Mouse (Mus musculus): ENCODE measurements around the gene Rlim.

Gene Rlim

GRCm38 (mm10) chrX:103981169-103981689 is at the start of gene Rlim:
Rlim (minus strand) TSS chrX:103981284.
- peak; percentile 87 to 88 for DNase-seq (ENCODE audit: low read depth in 1 of 2, low spot score in 2 of 2)

- DNase-seq (ENCODE audit: low read depth in 1 of 2, low spot score in 2 of 2): no peak
Measured at GRCm38 (mm10) chrX:104017196-104017595, 36.1 kb upstream of the Rlim start.

GRCm38 (mm10) chrX:104015048-104015447 is 34.0 kb upstream of the Rlim start:
- no peak for DNase-seq (ENCODE audit: low read depth in 1 of 2, low spot score in 2 of 2)

GRCm38 (mm10) chrX:104013318-104013811 is 32.3 kb upstream of the Rlim start:
- no peak for DNase-seq (ENCODE audit: low read depth in 1 of 2, low spot score in 2 of 2)

GRCm38 (mm10) chrX:103994741-103995140 is 13.7 kb upstream of the Rlim start:
- no peak for DNase-seq (ENCODE audit: low read depth in 1 of 2, low spot score in 2 of 2)

- no peak for DNase-seq (ENCODE audit: low read depth in 1 of 2, low spot score in 2 of 2)
Measured at GRCm38 (mm10) chrX:103993864-103994263, 12.8 kb upstream of the Rlim start.

GRCm38 (mm10) chrX:103991702-103992101 is 10.6 kb upstream of the Rlim start:
- DNase-seq (ENCODE audit: low read depth in 1 of 2, low spot score in 2 of 2): no peak

GRCm38 (mm10) chrX:103990392-103990791 is 9.3 kb upstream of the Rlim start:
- no peak for DNase-seq (ENCODE audit: low read depth in 1 of 2, low spot score in 2 of 2)

- DNase-seq (ENCODE audit: low read depth in 1 of 2, low spot score in 2 of 2): no peak
Measured at GRCm38 (mm10) chrX:103987215-103987964, 6.3 kb upstream of the Rlim start.

- DNase-seq (ENCODE audit: low read depth in 1 of 2, low spot score in 2 of 2): no peak
Measured at GRCm38 (mm10) chrX:103986159-103986558, 5.1 kb upstream of the Rlim start.

- DNase-seq (ENCODE audit: low read depth in 1 of 2, low spot score in 2 of 2): no peak
Measured at GRCm38 (mm10) chrX:103984992-103985391, 3.9 kb upstream of the Rlim start.

GRCm38 (mm10) chrX:103981806-103982205 is 722 bp upstream of the Rlim start:
- DNase-seq (ENCODE audit: low read depth in 1 of 2, low spot score in 2 of 2): no peak

GRCm38 (mm10) chrX:103980590-103981168 is 405 bp downstream of the Rlim start:
- DNase-seq (ENCODE audit: low read depth in 1 of 2, low spot score in 2 of 2): peak; percentile 1 to 56

GRCm38 (mm10) chrX:103980036-103980435 is 1.0 kb downstream of the Rlim start:
- DNase-seq (ENCODE audit: low read depth in 1 of 2, low spot score in 2 of 2): no peak

GRCm38 (mm10) chrX:103939701-103940100 is 41.4 kb downstream of the Rlim start:
- DNase-seq (ENCODE audit: low read depth in 1 of 2, low spot score in 2 of 2): no peak

- no peak for DNase-seq (ENCODE audit: low read depth in 1 of 2, low spot score in 2 of 2)
Measured at GRCm38 (mm10) chrX:103937333-103937732, 43.8 kb downstream of the Rlim start.

- no peak for DNase-seq (ENCODE audit: low read depth in 1 of 2, low spot score in 2 of 2)
Measured at GRCm38 (mm10) chrX:103922436-103922835, 58.6 kb downstream of the Rlim start.

- no peak for DNase-seq (ENCODE audit: low read depth in 1 of 2, low spot score in 2 of 2)
Measured at GRCm38 (mm10) chrX:103918954-103919353, 62.1 kb downstream of the Rlim start.

- DNase-seq (ENCODE audit: low read depth in 1 of 2, low spot score in 2 of 2): no peak
Measured at GRCm38 (mm10) chrX:103914790-103915189, 66.3 kb downstream of the Rlim start.

Data from monocyte, adult 2 months (primary cell).